Mouse (Mus musculus): ENCODE results near the gene Med7.
"Not testable (repeated sequence)": the region's sequence is repeated elsewhere in the genome, so short reads cannot be mapped to it uniquely, and the experiment has no call there.

Gene Med7

GRCm38 (mm10) chr11:46436760-46437458, at the start of gene Med7:
Gene Med7 (plus strand): TSS chr11:46436925.
- DNase-seq (ENCODE audit: low read depth): peak; percentile 99

- DNase-seq (ENCODE audit: low read depth): no peak
Measured at GRCm38 (mm10) chr11:46387061-46387460, 49.7 kb upstream of the Med7 start.

GRCm38 (mm10) chr11:46388438-46388837, 48.3 kb upstream of the Med7 start:
- no peak for DNase-seq (ENCODE audit: low read depth)

GRCm38 (mm10) chr11:46389336-46390117, 47.2 kb upstream of the Med7 start, which contains the start of gene Itk:
Gene Itk (minus strand): TSS chr11:46389515.
- DNase-seq (ENCODE audit: low read depth): peak; percentile 87

GRCm38 (mm10) chr11:46390621-46391020, 46.1 kb upstream of the Med7 start:
- no peak for DNase-seq (ENCODE audit: low read depth)

- DNase-seq (ENCODE audit: low read depth): peak; percentile 82
Measured at GRCm38 (mm10) chr11:46392890-46393289, 43.8 kb upstream of the Med7 start.

- no peak for DNase-seq (ENCODE audit: low read depth)
Measured at GRCm38 (mm10) chr11:46393413-46393812, 43.3 kb upstream of the Med7 start.

GRCm38 (mm10) chr11:46395088-46395487, 41.6 kb upstream of the Med7 start:
- no peak for DNase-seq (ENCODE audit: low read depth)

GRCm38 (mm10) chr11:46395698-46396097, 41.0 kb upstream of the Med7 start:
- no peak for DNase-seq (ENCODE audit: low read depth)

GRCm38 (mm10) chr11:46396167-46396859, 40.4 kb upstream of the Med7 start, which contains the start of gene Fam71b:
Gene Fam71b (plus strand): TSS chr11:46396559.
- peak; percentile 15 for DNase-seq (ENCODE audit: low read depth)

- no peak for DNase-seq (ENCODE audit: low read depth)
Measured at GRCm38 (mm10) chr11:46396860-46397179, 39.9 kb upstream of the Med7 start.

- no peak for DNase-seq (ENCODE audit: low read depth)
Measured at GRCm38 (mm10) chr11:46397900-46398299, 38.8 kb upstream of the Med7 start.

GRCm38 (mm10) chr11:46398473-46398872, 38.3 kb upstream of the Med7 start:
- DNase-seq (ENCODE audit: low read depth): no peak

GRCm38 (mm10) chr11:46398933-46399383, 37.8 kb upstream of the Med7 start:
- no peak for DNase-seq (ENCODE audit: low read depth)

GRCm38 (mm10) chr11:46401555-46401954, 35.2 kb upstream of the Med7 start:
- no peak for DNase-seq (ENCODE audit: low read depth)

- no peak for DNase-seq (ENCODE audit: low read depth)
Measured at GRCm38 (mm10) chr11:46404986-46405385, 31.7 kb upstream of the Med7 start.

GRCm38 (mm10) chr11:46406721-46407120, 30.0 kb upstream of the Med7 start:
- DNase-seq (ENCODE audit: low read depth): no peak

GRCm38 (mm10) chr11:46410018-46410563, 26.6 kb upstream of the Med7 start:
- DNase-seq (ENCODE audit: low read depth): no peak

- DNase-seq (ENCODE audit: low read depth): no peak
Measured at GRCm38 (mm10) chr11:46418438-46418837, 18.3 kb upstream of the Med7 start.

- DNase-seq (ENCODE audit: low read depth): no peak
Measured at GRCm38 (mm10) chr11:46418860-46419259, 17.9 kb upstream of the Med7 start.

- DNase-seq (ENCODE audit: low read depth): no peak
Measured at GRCm38 (mm10) chr11:46421086-46421888, 15.4 kb upstream of the Med7 start.

GRCm38 (mm10) chr11:46428131-46428530, 8.6 kb upstream of the Med7 start:
- DNase-seq (ENCODE audit: low read depth): not testable (repeated sequence)
